Mouse (Mus musculus) spleen, adult 18-20 months (tissue): ENCODE results near the gene Stk10.
A peak's percentile ranks its signal among the peaks of the same experiment; 100 is the strongest.

Experiments
- DNase-seq, 2 experiments: peaks; one replicate each; pipeline ENCODE4 v3.0.0; 2022; ENCODE audit warnings: mixed read lengths in 2 of 2

Gene Stk10

GRCm38 (mm10) chr11:32527006-32527405 is 6.1 kb upstream of the Stk10 start:
- DNase-seq, result no peak

- DNase-seq, result no peak
Measured at GRCm38 (mm10) chr11:32530151-32530550, 3.0 kb upstream of the Stk10 start.

GRCm38 (mm10) chr11:32531871-32532764 is 987 bp upstream of the Stk10 start, which contains the start of gene Efcab9:
TSS of gene Efcab9 (minus strand) at chr11:32532081.
- no peak for DNase-seq

- DNase-seq, result peak; percentile 74 to 75
Measured at GRCm38 (mm10) chr11:32533482-32534261, 567 bp downstream of the Stk10 start.

GRCm38 (mm10) chr11:32534453-32535075 is 1.5 kb downstream of the Stk10 start:
- DNase-seq, result no peak

- DNase-seq, result no peak
Measured at GRCm38 (mm10) chr11:32535646-32536045, 2.5 kb downstream of the Stk10 start.

GRCm38 (mm10) chr11:32536954-32537353 is 3.8 kb downstream of the Stk10 start:
- DNase-seq, result peak in 1 of 2 experiments; percentile 6

- no peak for DNase-seq
Measured at GRCm38 (mm10) chr11:32538435-32538834, 5.3 kb downstream of the Stk10 start.

GRCm38 (mm10) chr11:32538846-32539245 is 5.7 kb downstream of the Stk10 start:
- peak in 1 of 2 experiments; percentile 32 for DNase-seq

- peak in 1 of 2 experiments; percentile 2 for DNase-seq
Measured at GRCm38 (mm10) chr11:32539717-32540116, 6.6 kb downstream of the Stk10 start.

GRCm38 (mm10) chr11:32540463-32540862 is 7.4 kb downstream of the Stk10 start:
- DNase-seq, result peak in 1 of 2 experiments; percentile 5

- DNase-seq, result no peak
Measured at GRCm38 (mm10) chr11:32542181-32542580, 9.1 kb downstream of the Stk10 start.

GRCm38 (mm10) chr11:32542687-32543411 is 9.7 kb downstream of the Stk10 start:
- DNase-seq, result peak; percentile 67 to 84

- peak in 1 of 2 experiments; percentile 7 for DNase-seq
Measured at GRCm38 (mm10) chr11:32544041-32544440, 10.9 kb downstream of the Stk10 start.

- peak in 1 of 2 experiments; percentile 12 for DNase-seq
Measured at GRCm38 (mm10) chr11:32544497-32544896, 11.4 kb downstream of the Stk10 start.

- peak in 1 of 2 experiments; percentile 41 for DNase-seq
Measured at GRCm38 (mm10) chr11:32545605-32546004, 12.5 kb downstream of the Stk10 start.

- no peak for DNase-seq
Measured at GRCm38 (mm10) chr11:32546483-32546882, 13.4 kb downstream of the Stk10 start.

- DNase-seq, result no peak
Measured at GRCm38 (mm10) chr11:32547391-32547947, 14.4 kb downstream of the Stk10 start.

- no peak for DNase-seq
Measured at GRCm38 (mm10) chr11:32548240-32548639, 15.1 kb downstream of the Stk10 start.

- DNase-seq, result no peak
Measured at GRCm38 (mm10) chr11:32549236-32549635, 16.1 kb downstream of the Stk10 start.

GRCm38 (mm10) chr11:32550102-32550501 is 17.0 kb downstream of the Stk10 start:
- no peak for DNase-seq

GRCm38 (mm10) chr11:32551056-32551455 is 18.0 kb downstream of the Stk10 start:
- DNase-seq, result no peak
